Mouse (Mus musculus) adrenal gland, adult 8-10 months (tissue): ENCODE results near the gene Ccdc148. TPM values are rescaled to one million over a fixed set of nuclear protein-coding genes. Genes with fewer than 3 reads are reported as not detected.
A peak's percentile ranks its signal among the peaks of the same experiment; 100 is the strongest.

Source experiments
- DNase-seq: peaks from one replicate; pipeline ENCODE4 v3.0.0; 2022
- total RNA-seq, 4 experiments: library from RNA; stranded (reverse); gene quantifications; 2 replicates each; pipeline ENCODE4 v1.2.4; 2022

The Ccdc148 gene
- 1 to 10 TPM; 1.1 to 2.9 (median 2.2) TPM for total RNA-seq

- peak; percentile 92 for DNase-seq
Observed at GRCm38 (mm10) chr2:59160605-59160963, at the start of gene Ccdc148, which contains the start of gene Pkp4. Ccdc148 (minus strand) TSS chr2:59160683. Pkp4 (plus strand) TSS chr2:59160850.

- no peak for DNase-seq
Observed at GRCm38 (mm10) chr2:59208276-59208675, 47.8 kb upstream of the Ccdc148 start.

GRCm38 (mm10) chr2:59207725-59208124 lies 47.2 kb upstream of the Ccdc148 start:
- DNase-seq: no peak

GRCm38 (mm10) chr2:59207240-59207639 lies 46.8 kb upstream of the Ccdc148 start:
- DNase-seq: no peak

GRCm38 (mm10) chr2:59206190-59206589 lies 45.7 kb upstream of the Ccdc148 start:
- no peak for DNase-seq

GRCm38 (mm10) chr2:59205092-59205491 lies 44.6 kb upstream of the Ccdc148 start:
- no peak for DNase-seq

- DNase-seq: no peak
Observed at GRCm38 (mm10) chr2:59203627-59204425, 43.3 kb upstream of the Ccdc148 start.

- no peak for DNase-seq
Observed at GRCm38 (mm10) chr2:59202930-59203329, 42.4 kb upstream of the Ccdc148 start.

- no peak for DNase-seq
Observed at GRCm38 (mm10) chr2:59200511-59200910, 40.0 kb upstream of the Ccdc148 start.

GRCm38 (mm10) chr2:59199476-59199976 lies 39.0 kb upstream of the Ccdc148 start:
- no peak for DNase-seq

GRCm38 (mm10) chr2:59197156-59197555 lies 36.7 kb upstream of the Ccdc148 start:
- no peak for DNase-seq

- DNase-seq: no peak
Observed at GRCm38 (mm10) chr2:59193117-59193516, 32.6 kb upstream of the Ccdc148 start.

- no peak for DNase-seq
Observed at GRCm38 (mm10) chr2:59191466-59191865, 31.0 kb upstream of the Ccdc148 start.

- DNase-seq: no peak
Observed at GRCm38 (mm10) chr2:59190186-59190585, 29.7 kb upstream of the Ccdc148 start.

- no peak for DNase-seq
Observed at GRCm38 (mm10) chr2:59189661-59190185, 29.2 kb upstream of the Ccdc148 start.

GRCm38 (mm10) chr2:59188306-59188705 lies 27.8 kb upstream of the Ccdc148 start:
- DNase-seq: no peak

- no peak for DNase-seq
Observed at GRCm38 (mm10) chr2:59186966-59187365, 26.5 kb upstream of the Ccdc148 start.

GRCm38 (mm10) chr2:59186122-59186521 lies 25.6 kb upstream of the Ccdc148 start:
- DNase-seq: peak; percentile 17

GRCm38 (mm10) chr2:59184107-59185064 lies 23.9 kb upstream of the Ccdc148 start:
- DNase-seq: no peak

GRCm38 (mm10) chr2:59183541-59183940 lies 23.1 kb upstream of the Ccdc148 start:
- no peak for DNase-seq

- DNase-seq: no peak
Observed at GRCm38 (mm10) chr2:59181321-59182113, 21.0 kb upstream of the Ccdc148 start.

GRCm38 (mm10) chr2:59179487-59179886 lies 19.0 kb upstream of the Ccdc148 start:
- DNase-seq: no peak
